Mouse (Mus musculus) cerebral cortex, adult 2 months (tissue): ENCODE measurements around the gene Chd9.

Experiments used
- WGBS: fragments of 180-500 bp; shearing (Covaris S2); methylation state at CpG from one replicate; pipeline ENCODE4 v1.1.7; 2018; 5-methylcytosine and 5-hydroxymethylcytosine counted together

Gene Chd9

GRCm38 (mm10) chr8:91098106-91098505 lies 270.0 kb downstream of the Chd9 start:
- 91% methylated on average over 6 of the region's 6 CpGs for WGBS
